Mouse (Mus musculus): ENCODE data around the gene Cox10. TPM values are rescaled to one million over a fixed set of nuclear protein-coding genes. Genes with fewer than 3 reads are reported as not detected.

Cox10 gene
- polyA plus RNA-seq, 1 experiment from 2014 or later: 22.7 TPM

GRCm38 (mm10) chr11:63943947-63944346 is 135.3 kb downstream of the Cox10 start:
- H3K36me3 ChIP-seq: no peaks in the 10 kb centered on the region
- 93% methylated on average over 3 of the region's 3 CpGs for whole genome bisulfite sequencing
- no peak overlapping the region for H3K27ac ChIP-seq (replicated peaks)
- no peak for ATAC-seq (ENCODE audit: low read depth)
- H3K4me1 ChIP-seq (replicated peaks): no peaks in the 10 kb centered on the region
- H3K4me3 ChIP-seq: no peak overlapping the region
- H3K4me2 ChIP-seq: no peak overlapping the region
- no peak overlapping the region for H3K9ac ChIP-seq
- H3K9me3 ChIP-seq: no peaks in the 10 kb centered on the region
- H3K27me3 ChIP-seq: peaks cover 3% of the 10 kb centered on the region; the same call in 1 of the 2 replicates

DNA sequence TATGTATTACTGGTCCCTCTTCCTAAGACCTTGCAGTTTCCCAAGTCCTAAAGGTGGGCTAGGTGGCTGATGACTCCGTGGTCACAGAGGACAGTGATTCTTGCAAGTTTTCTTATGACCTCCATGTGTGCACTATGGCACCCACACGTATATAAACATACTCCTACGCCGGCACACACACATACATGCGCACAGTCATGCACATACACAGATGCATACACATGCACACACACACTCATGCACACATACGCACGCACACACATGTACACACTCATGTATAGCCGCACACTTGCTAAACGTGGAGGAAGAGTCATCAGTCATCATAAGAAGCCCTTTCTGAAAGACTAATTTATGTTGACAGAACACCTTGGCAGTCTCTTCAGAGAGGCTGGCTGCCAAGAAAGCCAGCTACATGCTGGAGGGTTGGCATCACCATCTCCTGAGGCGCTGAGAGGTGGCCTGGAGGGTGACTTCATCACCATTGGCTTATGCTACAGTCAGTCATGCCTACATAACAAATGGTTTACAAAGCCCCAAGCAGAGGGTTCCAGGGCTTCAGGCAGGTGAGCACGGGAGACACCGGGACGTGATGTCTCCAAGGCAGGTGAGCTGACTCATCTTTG is 135.9 kb downstream of the Cox10 start:
- Histone ChIP-seq H3K27ac (replicated peaks) (no peak overlapping the region), H3K27me3 (peaks cover 7% of the 10 kb centered on the region; the same call in 1 of the 2 replicates), H3K4me2 (no peak overlapping the region), H3K9ac (no peak overlapping the region), H3K4me3 (no peak overlapping the region), H3K4me1 (replicated peaks) (no peaks in the 10 kb centered on the region), H3K9me3 (no peaks in the 10 kb centered on the region), H3K36me3 (no peaks in the 10 kb centered on the region)
- 95% methylated on average over 13 of the region's 13 CpGs for WGBS
- no peak for ATAC-seq (ENCODE audit: low read depth)

DNA sequence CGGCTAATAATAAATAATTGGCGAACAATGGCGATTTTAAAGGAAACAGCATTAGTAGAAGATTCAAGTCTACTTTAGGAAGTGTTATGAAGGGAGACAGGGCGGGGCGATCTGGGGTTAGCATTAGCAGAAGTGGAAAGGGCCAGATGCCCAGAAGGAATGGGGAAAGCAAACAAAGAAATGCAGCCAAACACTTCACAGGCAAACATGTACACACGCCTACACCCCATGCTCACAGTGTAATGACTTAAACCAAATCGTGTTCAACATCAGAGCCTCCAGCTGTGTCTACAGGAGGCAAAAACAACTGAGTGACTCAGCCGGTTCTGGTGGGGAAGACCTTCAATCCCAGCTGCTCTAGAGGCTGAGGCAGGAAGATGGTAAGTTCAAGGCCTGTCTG is 137.1 kb downstream of the Cox10 start:
- Histone ChIP-seq H3K27me3 (peaks cover 7% of the 10 kb centered on the region; the same call in 1 of the 2 replicates), H3K4me3 (no peak overlapping the region), H3K4me2 (no peak overlapping the region), H3K36me3 (no peaks in the 10 kb centered on the region), H3K9me3 (no peaks in the 10 kb centered on the region), H3K4me1 (replicated peaks) (no peaks in the 10 kb centered on the region), H3K9ac (no peak overlapping the region), H3K27ac (replicated peaks) (no peak overlapping the region)
- 81% methylated on average over 8 of the region's 8 CpGs for WGBS
- no peak for ATAC-seq (ENCODE audit: low read depth)

GRCm38 (mm10) chr11:63936641-63937040 is 142.6 kb downstream of the Cox10 start:
- H3K4me2 ChIP-seq: no peak overlapping the region
- no peak for ATAC-seq (ENCODE audit: low read depth)
- WGBS: 38% methylated on average over 3 of the region's 3 CpGs
- no peaks in the 10 kb centered on the region for H3K4me1 ChIP-seq (replicated peaks)
- no peaks in the 10 kb centered on the region for H3K9me3 ChIP-seq
- no peak overlapping the region for H3K27ac ChIP-seq (replicated peaks)
- no peak overlapping the region for H3K4me3 ChIP-seq
- no peaks in the 10 kb centered on the region for H3K36me3 ChIP-seq
- peaks cover 23% of the 10 kb centered on the region for H3K27me3 ChIP-seq
- H3K9ac ChIP-seq: no peak overlapping the region

DNA sequence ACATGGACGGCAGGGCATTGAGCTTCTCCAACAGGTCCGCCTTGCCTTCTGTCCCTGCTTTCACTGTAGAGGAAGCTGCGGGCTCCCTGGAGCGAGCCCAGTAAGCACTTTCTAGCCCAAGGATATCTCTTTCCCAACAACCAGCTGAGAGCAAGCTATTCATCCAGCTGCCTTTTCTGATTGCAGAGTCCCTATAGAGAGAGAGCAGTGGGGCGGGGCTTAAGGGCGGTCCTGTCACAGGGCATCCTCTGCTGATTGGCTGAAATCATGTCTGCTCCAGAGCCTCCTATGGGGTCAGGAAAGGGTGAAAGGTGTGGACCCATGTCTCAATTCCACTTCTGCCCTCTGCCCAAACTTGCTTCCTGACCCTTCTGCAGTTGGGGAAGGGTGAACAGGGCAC is 152.4 kb downstream of the Cox10 start:
- no peak for ATAC-seq (ENCODE audit: low read depth)
- peaks cover 48% of the 10 kb centered on the region for H3K27me3 ChIP-seq
- H3K4me3 ChIP-seq: no peak overlapping the region
- WGBS: 83% methylated on average over 6 of the region's 6 CpGs
- H3K4me2 ChIP-seq: no peak overlapping the region
- no peaks in the 10 kb centered on the region for H3K9me3 ChIP-seq
- peaks cover 29% of the 10 kb centered on the region for H3K4me1 ChIP-seq (replicated peaks)
- no peak overlapping the region for H3K27ac ChIP-seq (replicated peaks)
- H3K36me3 ChIP-seq: no peaks in the 10 kb centered on the region
- H3K9ac ChIP-seq: no peak overlapping the region

GRCm38 (mm10) chr11:63925161-63925582 is 154.1 kb downstream of the Cox10 start:
- no peak overlapping the region for H3K9ac ChIP-seq
- H3K4me2 ChIP-seq: peak overlapping the region; percentile 53
- 0% methylated on average over 31 of the region's 31 CpGs for WGBS
- H3K9me3 ChIP-seq: no peaks in the 10 kb centered on the region
- H3K27ac ChIP-seq (replicated peaks): no peak overlapping the region
- peaks cover 48% of the 10 kb centered on the region for H3K27me3 ChIP-seq
- peak overlapping the region; percentile 30 for H3K4me3 ChIP-seq
- H3K4me1 ChIP-seq (replicated peaks): peaks cover 42% of the 10 kb centered on the region
- no peaks in the 10 kb centered on the region for H3K36me3 ChIP-seq
- no peak for ATAC-seq (ENCODE audit: low read depth)

- Histone ChIP-seq H3K4me1 (replicated peaks) (peaks cover 50% of the 10 kb centered on the region), H3K27ac (replicated peaks) (no peak overlapping the region), H3K9ac (no peak overlapping the region), H3K27me3 (peaks cover 48% of the 10 kb centered on the region), H3K4me2 (peak overlapping the region; percentile 89), H3K9me3 (no peaks in the 10 kb centered on the region), H3K36me3 (no peaks in the 10 kb centered on the region), H3K4me3 (no peak overlapping the region)
- WGBS: 6% methylated on average over 26 of the region's 26 CpGs
- ATAC-seq (ENCODE audit: low read depth): no peak
Measured at GRCm38 (mm10) chr11:63924286-63924930, 154.9 kb downstream of the Cox10 start.

GRCm38 (mm10) chr11:63923386-63923785 is 155.9 kb downstream of the Cox10 start:
- H3K27me3 ChIP-seq: peaks cover 53% of the 10 kb centered on the region

GRCm38 (mm10) chr11:63922091-63922621 is 157.1 kb downstream of the Cox10 start, which contains the start of gene Hs3st3b1:
Hs3st3b1 (minus strand) TSS chr11:63922290.
- Histone ChIP-seq H3K36me3 (no peaks in the 10 kb centered on the region), H3K9ac (peak within 1 kb of the TSS; percentile 84), H3K27me3 (peaks cover 64% of the 10 kb centered on the region), H3K4me3 (peak within 1 kb of the TSS; percentile 73), H3K27ac (replicated peaks) (peak within 1 kb of the TSS; percentile 70), H3K4me2 (peak within 1 kb of the TSS; percentile 89), H3K4me1 (replicated peaks) (peaks cover 72% of the 10 kb centered on the region), H3K9me3 (no peaks in the 10 kb centered on the region)
- under 1% methylated on average over 43 of the region's 43 CpGs for WGBS
- peak; percentile 97 for ATAC-seq (ENCODE audit: low read depth)

More at GRCm38 (mm10) chr11:63923386-63923785, 155.9 kb downstream of the Cox10 start:
- Histone ChIP-seq H3K27ac (replicated peaks) (no peak overlapping the region), H3K4me2 (peak overlapping the region; percentile 89), H3K4me3 (peak overlapping the region; percentile 37), H3K36me3 (no peaks in the 10 kb centered on the region), H3K4me1 (replicated peaks) (peaks cover 60% of the 10 kb centered on the region), H3K9me3 (no peaks in the 10 kb centered on the region), H3K9ac (peak overlapping the region; percentile 53)
- no peak for ATAC-seq (ENCODE audit: low read depth)
- under 1% methylated on average over 29 of the region's 29 CpGs for WGBS

DNA sequence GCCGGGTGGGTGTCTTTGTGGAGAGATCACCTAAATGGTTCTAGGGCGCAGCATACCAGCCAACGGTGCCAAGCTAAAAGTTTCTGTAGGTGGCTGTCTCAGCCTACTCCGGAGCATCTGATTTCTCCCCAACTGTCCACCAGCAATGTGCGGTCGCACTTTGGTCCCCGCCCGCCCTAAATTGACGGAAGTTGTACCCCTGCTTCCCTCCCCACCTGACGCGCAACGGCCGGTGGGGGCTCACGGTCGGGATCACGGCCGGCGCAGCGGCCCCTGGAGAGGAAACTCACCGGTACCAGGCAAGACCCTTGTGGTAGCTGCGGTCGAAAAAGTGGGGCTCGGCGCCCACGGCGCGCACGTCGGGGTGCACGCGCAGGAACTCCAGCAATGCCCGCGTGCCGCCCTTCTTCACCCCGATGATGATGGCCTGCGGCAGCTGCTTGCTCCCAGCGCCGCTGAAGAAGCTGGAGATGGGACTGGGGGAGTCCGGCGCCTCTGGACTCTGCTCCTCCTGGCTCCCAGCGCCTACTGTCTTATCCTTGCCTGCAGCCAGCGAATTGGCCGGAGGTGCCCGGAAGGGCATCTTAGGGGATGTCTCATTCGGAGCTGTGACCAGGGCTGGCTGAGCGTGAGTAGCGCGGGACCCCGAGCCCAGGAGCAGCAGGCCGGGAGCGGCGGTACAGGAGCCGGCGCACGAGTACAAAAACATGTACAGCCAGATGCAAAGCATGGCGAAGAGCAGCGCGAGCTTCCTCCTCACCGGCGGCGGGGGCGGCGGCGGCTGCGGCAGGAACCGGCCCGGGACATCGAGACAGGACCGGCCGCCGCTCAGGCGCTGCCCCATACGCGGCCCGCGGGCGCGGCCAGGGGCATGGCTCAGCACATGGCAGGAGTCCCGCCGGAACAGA is 158.0 kb downstream of the Cox10 start:
- whole genome bisulfite sequencing: under 1% methylated on average over 78 of the region's 80 CpGs
- no peaks in the 10 kb centered on the region for H3K36me3 ChIP-seq
- 0 out of 2 replicates have a peak, but pooled peaks have one; percentile 2 for ATAC-seq (ENCODE audit: low read depth)
- H3K9ac ChIP-seq: peak overlapping the region; percentile 84
- peak overlapping the region; percentile 70 for H3K27ac ChIP-seq (replicated peaks)
- peaks cover 57% of the 10 kb centered on the region for H3K27me3 ChIP-seq
- H3K9me3 ChIP-seq: no peaks in the 10 kb centered on the region
- peaks cover 78% of the 10 kb centered on the region for H3K4me1 ChIP-seq (replicated peaks)
- peak overlapping the region; percentile 89 for H3K4me2 ChIP-seq
- H3K4me3 ChIP-seq: peak overlapping the region; percentile 73

- under 1% methylated on average over 33 of the region's 33 CpGs for WGBS
- H3K4me3 ChIP-seq: peak overlapping the region; percentile 73
- H3K9me3 ChIP-seq: no peaks in the 10 kb centered on the region
- H3K9ac ChIP-seq: peak overlapping the region; percentile 84
- peak; percentile 64 for ATAC-seq (ENCODE audit: low read depth)
- peak overlapping the region; percentile 14; the same call in 1 of the 2 replicates for H3K27ac ChIP-seq (replicated peaks)
- peak overlapping the region; percentile 89 for H3K4me2 ChIP-seq
- H3K27me3 ChIP-seq: peaks cover 54% of the 10 kb centered on the region
- no peaks in the 10 kb centered on the region for H3K36me3 ChIP-seq
- peaks cover 78% of the 10 kb centered on the region for H3K4me1 ChIP-seq (replicated peaks)
Measured at GRCm38 (mm10) chr11:63920531-63920930, 158.7 kb downstream of the Cox10 start.

Measured in neural tube, embryonic 13.5 days (tissue).